Mouse (Mus musculus) spleen, adult 2 months (tissue): ENCODE results near the gene Pus7l.

ENCODE experiments used
- CTCF ChIP-seq: fragments of 200-500 bp; IDR thresholded peaks from 2 replicates; pipeline ENCODE4 v1.5.1; 2011; ENCODE audit warnings: mild to moderate bottlenecking, inconsistent platforms; ENCODE audit not compliant: insufficient read depth, insufficient read length, insufficient replicate concordance; ENCODE audit errors: extremely low read depth
- POLR2A ChIP-seq: fragments of 200-500 bp; IDR thresholded peaks from 2 replicates; pipeline ENCODE4 v1.6.1; 2011; ENCODE audit warnings: low read depth, low read length, inconsistent platforms

DNA sequence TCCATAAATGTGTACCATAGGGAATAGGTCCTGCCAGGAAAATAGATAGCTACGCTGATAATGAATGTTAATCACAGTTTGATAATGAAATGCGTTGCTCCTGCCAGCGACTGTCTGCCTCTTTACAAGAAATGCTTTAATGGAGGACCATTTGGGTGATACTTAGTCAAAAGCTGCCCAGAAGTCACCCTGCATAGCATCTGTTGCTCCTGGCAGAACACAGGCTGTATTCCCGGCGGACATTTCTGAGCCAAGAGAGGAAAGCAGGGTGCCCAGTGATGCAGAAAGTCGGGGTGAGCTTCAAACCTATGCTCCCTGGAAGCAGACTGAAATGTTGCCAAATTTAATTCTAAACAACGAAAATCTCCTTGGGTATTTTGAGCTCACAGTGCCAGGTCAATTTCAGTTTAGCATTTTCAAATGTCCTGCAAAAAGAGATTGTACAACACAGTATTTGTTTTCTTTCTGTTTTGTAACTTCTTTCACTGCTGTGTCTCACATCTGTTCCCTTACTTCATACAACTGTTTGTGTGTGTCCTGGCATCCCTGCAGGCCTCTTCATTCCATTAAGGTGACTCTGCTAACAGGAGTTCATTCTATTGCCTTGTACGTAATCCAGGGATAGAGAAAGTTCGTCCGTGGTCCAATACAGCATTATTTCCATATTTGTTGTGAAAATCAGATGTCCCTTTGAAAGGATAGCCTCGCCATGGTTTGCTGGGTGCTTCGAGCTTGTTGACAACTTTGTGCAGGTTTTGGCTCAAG, 39.7 kb downstream of the Pus7l start:
- no peak for TF ChIP-seq CTCF
- TF ChIP-seq POLR2A, result no peak
